Mouse (Mus musculus) testis, adult 10 weeks (tissue): ENCODE data around the gene Zfp740. TPM values are rescaled to one million over a fixed set of nuclear protein-coding genes. Genes with fewer than 3 reads are reported as not detected.

Experiments
- polyA plus RNA-seq: library from polyadenylated mRNA; stranded (reverse); fragments of 350-450 nt; fragmentation: Illumina TruSeq; extraction: RNeasy Lipid Tissue Mini Kit (QIAGEN cat#74804); gene quantifications from one replicate; pipeline ENCODE4 v1.2.3, GENCODE M21; 2014; ENCODE audit warnings: low read depth, low replicate concordance

The Zfp740 gene
- 10.3 TPM for polyA plus RNA-seq

DNA sequence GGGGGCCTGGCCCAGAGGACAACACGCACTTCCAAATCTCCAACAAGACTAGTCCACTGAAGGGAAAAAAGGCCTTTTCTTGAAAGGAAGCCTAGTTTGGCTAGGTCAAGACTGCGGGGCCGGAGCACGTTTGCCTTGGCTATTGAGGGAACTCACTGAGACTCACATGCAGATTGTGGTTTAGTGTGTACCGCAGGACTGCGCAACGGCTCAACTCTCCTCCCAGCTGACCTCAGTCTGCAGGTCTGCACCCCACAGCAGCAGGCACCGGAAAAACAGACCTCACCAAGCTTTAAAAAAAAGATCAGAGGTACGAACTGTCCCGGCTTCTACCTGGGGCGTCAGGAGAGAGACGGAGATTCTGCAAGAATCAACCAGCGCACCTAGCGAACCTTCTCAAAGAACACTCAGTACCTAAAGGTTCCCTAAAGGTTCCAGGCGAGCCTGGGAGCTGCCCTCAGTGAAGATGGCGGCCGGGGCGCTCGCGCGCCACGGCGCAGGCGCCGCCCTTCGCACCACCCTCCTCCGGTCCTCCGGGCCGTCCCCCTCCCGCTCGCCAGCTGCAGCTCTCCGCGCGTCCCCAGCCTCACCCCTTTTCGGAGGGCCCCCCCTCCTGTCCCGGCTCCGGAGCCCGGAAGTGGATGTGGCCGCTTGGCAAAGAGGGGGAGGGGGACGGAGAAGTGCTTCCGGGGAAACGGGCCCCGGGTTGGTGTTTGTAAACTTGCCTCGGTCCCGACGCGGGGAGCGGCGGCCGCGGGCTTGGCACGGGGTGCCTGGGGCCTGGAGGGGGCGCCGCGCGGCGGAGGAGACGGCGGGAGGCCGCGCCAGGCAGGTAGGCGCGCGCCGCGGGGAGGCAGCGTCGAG lies at the start of gene Zfp740:
TSS of gene Zfp740 (plus strand) at position 279 of the 864 bp plus-strand sequence.

DNA sequence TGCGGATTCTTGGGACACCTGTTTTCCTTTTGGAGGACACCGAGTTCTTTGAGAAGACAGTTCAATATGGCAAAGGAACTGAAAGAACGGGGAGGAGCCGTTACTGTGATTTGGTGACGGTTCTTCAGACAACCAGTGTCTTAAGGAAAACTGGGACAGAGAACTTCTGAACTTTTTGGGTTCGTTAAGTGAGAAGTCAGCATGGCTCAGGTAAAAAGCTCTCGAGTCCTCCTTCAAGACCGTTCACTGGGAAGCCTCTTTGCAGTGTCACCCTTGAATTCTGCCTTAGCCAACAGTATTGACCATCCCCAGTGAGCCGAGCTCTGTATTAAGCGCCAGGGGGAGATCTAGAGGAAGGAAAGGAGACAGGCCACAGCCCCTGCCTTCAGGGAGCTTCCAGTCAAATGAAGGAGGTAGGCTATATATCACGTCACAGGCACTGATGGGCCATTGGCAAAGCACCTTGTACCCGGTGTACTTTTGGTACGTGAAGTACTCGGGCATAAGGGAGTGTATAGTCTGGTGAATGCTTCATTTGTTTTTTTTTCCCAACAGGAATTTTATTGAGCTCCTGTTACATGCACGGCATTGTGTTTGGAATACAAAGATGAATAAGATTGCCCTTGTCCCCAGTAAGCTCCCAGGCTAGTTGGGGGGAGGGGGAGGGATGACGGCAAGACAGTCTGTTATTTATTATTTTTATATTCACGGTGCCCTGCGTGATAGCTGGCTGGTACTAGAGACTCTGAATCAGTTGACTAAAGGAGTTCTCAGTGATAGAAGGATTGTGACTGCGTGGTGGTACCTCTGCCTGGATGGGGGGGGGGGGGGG lies 1.8 kb downstream of the Zfp740 start, which contains the start of gene Csad:
TSS of gene Csad (minus strand) at position 51 of the 832 bp plus-strand sequence.

DNA sequence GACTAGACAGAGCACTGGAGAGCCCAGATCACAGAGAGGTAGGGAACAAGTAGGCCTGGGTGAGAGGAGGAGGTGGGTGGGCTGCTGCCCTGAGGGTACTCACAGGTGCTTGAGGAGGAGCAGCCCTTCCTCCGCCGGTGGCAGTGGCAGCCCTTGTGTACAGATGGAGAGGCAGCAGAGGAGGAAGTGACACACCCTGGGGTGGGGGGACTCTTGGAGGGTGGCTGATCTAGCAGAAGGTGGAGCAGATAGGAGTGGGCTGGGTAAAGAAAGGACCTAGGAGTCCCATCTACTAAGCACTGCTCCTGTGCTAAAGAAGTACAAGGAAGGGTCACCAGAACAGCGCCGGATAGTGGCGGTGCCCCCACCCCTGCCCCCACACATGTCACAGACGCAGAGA lies 28.7 kb downstream of the Zfp740 start, which contains the start of gene Itgb7:
TSS of gene Itgb7 (minus strand) at position 197 of the 400 bp plus-strand sequence.

DNA sequence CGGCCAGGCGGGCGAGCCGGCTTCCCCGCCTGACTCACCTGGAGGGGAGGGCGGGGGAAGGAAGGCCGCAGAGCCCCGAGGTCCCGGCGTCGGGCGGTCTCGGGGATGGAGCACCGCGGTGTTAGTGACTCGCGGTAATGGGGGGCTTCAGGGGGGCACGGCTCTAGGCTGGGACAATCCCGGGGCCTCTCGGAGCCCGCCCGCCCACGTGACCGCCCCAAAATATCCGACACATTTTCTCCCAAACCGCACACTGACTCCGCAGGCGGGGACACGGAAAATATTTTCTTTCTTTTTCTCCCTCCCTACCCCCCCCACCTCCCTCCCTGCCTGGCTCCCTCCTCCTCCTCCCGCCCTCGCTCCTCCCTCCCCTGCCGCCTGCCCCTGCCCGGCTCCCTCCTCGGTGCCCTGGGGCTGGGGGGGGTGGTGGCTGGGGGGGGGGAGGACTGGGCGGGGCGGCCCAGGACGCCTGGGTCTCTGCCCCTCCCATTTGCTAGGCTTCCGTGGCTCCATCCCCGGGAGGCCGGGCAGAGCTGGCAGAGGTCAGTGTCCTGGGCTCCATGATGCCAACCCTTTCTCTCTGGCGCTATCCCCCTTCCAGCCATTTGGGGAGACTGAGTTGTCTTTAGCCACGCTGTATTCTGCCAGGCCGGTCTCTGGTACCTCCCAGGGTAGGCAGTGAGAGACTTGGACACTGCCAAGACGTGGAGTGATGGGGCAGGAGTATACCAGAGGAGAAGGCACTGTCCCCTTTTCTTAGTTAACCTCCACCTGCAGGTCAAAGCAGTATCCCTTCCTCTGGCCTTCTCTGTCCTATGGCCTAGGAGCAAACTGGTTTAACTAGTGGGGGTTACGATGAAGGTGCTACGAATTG lies 54.4 kb downstream of the Zfp740 start, which contains the start of gene Rarg:
TSS of gene Rarg (minus strand) at position 316 of the 874 bp plus-strand sequence.

Other genes with a start within 250 kb of the Zfp740 start
- gene Krt78, start 249.0 kb upstream of the Zfp740 start, polyA plus RNA-seq = not detected
- gene Krt8, start 198.8 kb upstream of the Zfp740 start, polyA plus RNA-seq = 0.46 TPM
- gene Krt18, start 175.1 kb upstream of the Zfp740 start, polyA plus RNA-seq = not detected
- gene Eif4b, start 129.5 kb upstream of the Zfp740 start, polyA plus RNA-seq = 54.3 TPM
- gene Tns2, start 102.8 kb upstream of the Zfp740 start, polyA plus RNA-seq = 3.6 TPM
- gene Spryd3, start 67.0 kb upstream of the Zfp740 start, polyA plus RNA-seq = 0.81 TPM
- gene Igfbp6, start 58.9 kb upstream of the Zfp740 start, polyA plus RNA-seq = 0.57 TPM
- not detected for gene Soat2, start 52.7 kb upstream of the Zfp740 start, polyA plus RNA-seq
- gene Csad, start 1.5 kb downstream of the Zfp740 start, polyA plus RNA-seq = 5.8 TPM
- gene Itgb7, start 28.7 kb downstream of the Zfp740 start, polyA plus RNA-seq = not detected
- gene Rarg, start 54.3 kb downstream of the Zfp740 start, polyA plus RNA-seq = 1.2 TPM
- gene Gm9918, start 67.3 kb downstream of the Zfp740 start, polyA plus RNA-seq = not detected
- 0.20 TPM for gene Mfsd5, start 76.2 kb downstream of the Zfp740 start, polyA plus RNA-seq
- gene Espl1, start 93.0 kb downstream of the Zfp740 start, polyA plus RNA-seq = 5.2 TPM
- gene Pfdn5, start 122.9 kb downstream of the Zfp740 start, polyA plus RNA-seq = 178 TPM
- 8.8 TPM for gene Myg1, start 128.5 kb downstream of the Zfp740 start, polyA plus RNA-seq
- gene Aaas, start 147.5 kb downstream of the Zfp740 start, polyA plus RNA-seq = 10.5 TPM
- gene Sp7, start 163.9 kb downstream of the Zfp740 start, polyA plus RNA-seq = 0.06 TPM
- gene Sp1, start 202.9 kb downstream of the Zfp740 start, polyA plus RNA-seq = 42.2 TPM
- 3.7 TPM for gene Amhr2, start 242.1 kb downstream of the Zfp740 start, polyA plus RNA-seq